Mouse (Mus musculus) Patski (cell line): ENCODE data around the gene Polh. TPM values are rescaled to one million over a fixed set of nuclear protein-coding genes. Genes with fewer than 3 reads are reported as not detected.

Experiments used
- ATAC-seq: fragments of 100-300 bp; one replicate; pipeline ENCODE4 v1.8.0; 2021
- CTCF ChIA-PET: fragments of 350-600 bp; sonication (Branson Sonifier 250); formaldehyde crosslinking; loops from one replicate; lab custom pipeline; 2022; ENCODE audit warnings: inconsistent platforms; lab: Charles Lee
- POLR2A ChIA-PET: fragments of 350-600 bp; sonication (Branson Sonifier 250); formaldehyde crosslinking; loops from one replicate; lab custom pipeline; 2022; ENCODE audit warnings: antibody characterized with exemption, inconsistent platforms; lab: Charles Lee
- DNase-seq: peaks from one replicate; pipeline ENCODE4 v3.0.0-alpha.2; 2011; ENCODE audit warnings: low read depth, low spot score
- H3K27me3 ChIP-seq: fragments of 371-371 bp; one replicate; pipeline ENCODE4 v1.5.1; 2021
- CTCF ChIP-seq: fragments of 100-300 bp; IDR thresholded peaks from one replicate; pipeline ENCODE4 v1.5.1; 2021
- in situ Hi-C: fragments of 300-500 bp; cut with MboI; formaldehyde crosslinking; loops from 3 replicates; pipeline ENCODE4 v1.11.1; 2018; ENCODE audit warnings: low pct_unique_long_range_greater_than_20kb, mixed read lengths
- polyA plus RNA-seq: library from polyadenylated mRNA; unstranded; gene quantifications from one replicate; pipeline ENCODE4 v1.2.3, GENCODE M21; 2021

Gene Polh
- polyA plus RNA-seq, 1 experiment from 2014 or later, result 14.4 TPM

- ChIA-PET POLR2A (no interaction called here), CTCF (interaction anchor here (0.9 to 1.4 kb wide), 3 partner anchors 10 to 20 kb away, joined by 3 read pairs; no protein-coding TSS in a partner anchor)
- TF ChIP-seq CTCF, result no peak
Observed at GRCm38 (mm10) chr17:46170538-46170937, 31.9 kb downstream of the Polh start.

GRCm38 (mm10) chr17:46168768-46169167 lies 33.7 kb downstream of the Polh start:
- no peaks in the 10 kb centered on the region for H3K27me3 ChIP-seq
- POLR2A ChIA-PET, result no interaction called here
- in situ Hi-C loops, result no loop called here
- TF ChIP-seq CTCF, result no peak
- ATAC-seq (no peak), DNase-seq (no peak)
- CTCF ChIA-PET, result no interaction called here

More at GRCm38 (mm10) chr17:46170538-46170937, 31.9 kb downstream of the Polh start:
- no peak for ATAC-seq
- in situ Hi-C loops, result no loop called here
- no peaks in the 10 kb centered on the region for H3K27me3 ChIP-seq
- DNase-seq, result no peak

GRCm38 (mm10) chr17:46168318-46168717 lies 34.1 kb downstream of the Polh start:
- no peak for DNase-seq
- ATAC-seq, result no peak

GRCm38 (mm10) chr17:46167014-46167413 lies 35.4 kb downstream of the Polh start:
- TF ChIP-seq CTCF, result no peak
- DNase-seq (no peak), ATAC-seq (no peak)
- H3K27me3 ChIP-seq, result no peaks in the 10 kb centered on the region
- ChIA-PET POLR2A (no interaction called here), CTCF (no interaction called here)
- in situ Hi-C loops, result no loop called here

More at GRCm38 (mm10) chr17:46168318-46168717, 34.1 kb downstream of the Polh start:
- CTCF ChIA-PET, result interaction anchor here (0.9 kb wide), 1 partner anchor 31 kb away, joined by 3 read pairs; no protein-coding TSS in a partner anchor
- TF ChIP-seq CTCF, result no peak
- H3K27me3 ChIP-seq, result no peaks in the 10 kb centered on the region
- in situ Hi-C loops, result no loop called here
- POLR2A ChIA-PET, result no interaction called here

- POLR2A ChIA-PET, result no interaction called here
- TF ChIP-seq CTCF, result no peak
- no peak for DNase-seq
- no peak for ATAC-seq
- CTCF ChIA-PET, result no interaction called here
- in situ Hi-C loops, result no loop called here
- no peaks in the 10 kb centered on the region for H3K27me3 ChIP-seq
Observed at GRCm38 (mm10) chr17:46166270-46166669, 36.2 kb downstream of the Polh start.

GRCm38 (mm10) chr17:46165460-46165859 lies 37.0 kb downstream of the Polh start:
- in situ Hi-C loops, result no loop called here
- TF ChIP-seq CTCF, result no peak
- no peak for ATAC-seq

GRCm38 (mm10) chr17:46164791-46165190 lies 37.7 kb downstream of the Polh start:
- H3K27me3 ChIP-seq, result no peaks in the 10 kb centered on the region
- no peak for TF ChIP-seq CTCF
- ATAC-seq (no peak), DNase-seq (no peak)
- in situ Hi-C loops, result no loop called here
- POLR2A ChIA-PET, result no interaction called here
- CTCF ChIA-PET, result no interaction called here

More at GRCm38 (mm10) chr17:46165460-46165859, 37.0 kb downstream of the Polh start:
- ChIA-PET CTCF (no interaction called here), POLR2A (no interaction called here)
- no peaks in the 10 kb centered on the region for H3K27me3 ChIP-seq
- no peak for DNase-seq

- TF ChIP-seq CTCF, result no peak
- in situ Hi-C loops, result no loop called here
- ChIA-PET CTCF (no interaction called here), POLR2A (no interaction called here)
- no peak for DNase-seq
- H3K27me3 ChIP-seq, result no peaks in the 10 kb centered on the region
- no peak for ATAC-seq
Observed at GRCm38 (mm10) chr17:46164301-46164700, 38.1 kb downstream of the Polh start.

GRCm38 (mm10) chr17:46162951-46163421 lies 39.5 kb downstream of the Polh start:
- TF ChIP-seq CTCF, result no peak
- no peaks in the 10 kb centered on the region for H3K27me3 ChIP-seq
- ChIA-PET CTCF (interaction anchor here (1.1 kb wide), 1 partner anchor 31 kb away, joined by 3 read pairs; no protein-coding TSS in a partner anchor), POLR2A (interaction anchor here (0.9 to 1.3 kb wide), 2 partner anchors 19 to 40 kb away, joined by 3 read pairs; partner anchors contain the start of genes Polh, Rsph9 and Xpo5)
- ATAC-seq, result no peak
- in situ Hi-C loops, result no loop called here
- DNase-seq, result no peak

GRCm38 (mm10) chr17:46162551-46162950 lies 39.9 kb downstream of the Polh start:
- CTCF ChIA-PET, result interaction anchor here (1.1 kb wide), 1 partner anchor 31 kb away, joined by 3 read pairs; no protein-coding TSS in a partner anchor
- TF ChIP-seq CTCF, result no peak
- H3K27me3 ChIP-seq, result no peaks in the 10 kb centered on the region
- POLR2A ChIA-PET, result interaction anchor here (0.7 to 1.3 kb wide), 3 partner anchors 18 to 40 kb away, joined by 3 read pairs; partner anchors contain the start of genes Polh, Rsph9 and Xpo5
- DNase-seq (no peak), ATAC-seq (no peak)
- in situ Hi-C loops, result no loop called here

- POLR2A ChIA-PET, result interaction anchor here (0.7 to 1.3 kb wide), 2 partner anchors 38 to 41 kb away, joined by 3 read pairs; partner anchors contain the start of genes Polh and Xpo5
Observed at GRCm38 (mm10) chr17:46161710-46162109, 40.7 kb downstream of the Polh start.

More at GRCm38 (mm10) chr17:46161710-46162109, 40.7 kb downstream of the Polh start:
- in situ Hi-C loops, result no loop called here
- CTCF ChIA-PET, result no interaction called here
- no peak for TF ChIP-seq CTCF
- DNase-seq (no peak), ATAC-seq (no peak)
- no peaks in the 10 kb centered on the region for H3K27me3 ChIP-seq
